Mouse (Mus musculus): Measurements from ENCODE around the gene Btbd35f1. TPM values are rescaled to one million over a fixed set of nuclear protein-coding genes. Genes with fewer than 3 reads are reported as not detected.
"Not testable (repeated sequence)": the region's sequence is repeated elsewhere in the genome, so short reads cannot be mapped to it uniquely, and the experiment has no call there.

The Btbd35f1 gene
- not detected for total RNA-seq (2021)
- long read RNA-seq, experiment 1: 0 reads
- long read RNA-seq, experiment 2: 0 reads

DNA sequence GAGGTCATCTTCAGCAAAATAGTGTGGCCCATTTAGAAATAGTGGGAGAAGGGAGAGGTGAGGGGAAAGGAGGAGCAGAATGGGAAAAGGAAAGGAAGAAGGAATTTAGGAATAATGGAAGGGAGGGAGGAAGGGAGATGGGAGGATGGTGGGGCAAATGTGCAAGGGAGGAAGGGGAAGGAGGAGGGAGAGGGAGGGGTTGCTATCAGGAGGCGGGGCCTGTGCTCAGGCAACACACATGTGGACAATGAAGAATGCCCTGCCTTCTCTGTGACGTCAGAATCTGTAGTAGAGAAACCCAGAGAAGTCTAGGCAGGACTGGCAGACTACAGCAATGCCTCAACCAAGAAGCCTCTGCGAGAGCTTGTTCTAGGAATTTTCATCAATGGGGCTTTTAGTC is at the start of gene Btbd35f1:
Gene Btbd35f1, plus strand, starts transcription at position 301 of the 400 bp plus-strand sequence.
- intact Hi-C loops (cut with DNase I); DNase-seq: not testable (repeated sequence)

DNA sequence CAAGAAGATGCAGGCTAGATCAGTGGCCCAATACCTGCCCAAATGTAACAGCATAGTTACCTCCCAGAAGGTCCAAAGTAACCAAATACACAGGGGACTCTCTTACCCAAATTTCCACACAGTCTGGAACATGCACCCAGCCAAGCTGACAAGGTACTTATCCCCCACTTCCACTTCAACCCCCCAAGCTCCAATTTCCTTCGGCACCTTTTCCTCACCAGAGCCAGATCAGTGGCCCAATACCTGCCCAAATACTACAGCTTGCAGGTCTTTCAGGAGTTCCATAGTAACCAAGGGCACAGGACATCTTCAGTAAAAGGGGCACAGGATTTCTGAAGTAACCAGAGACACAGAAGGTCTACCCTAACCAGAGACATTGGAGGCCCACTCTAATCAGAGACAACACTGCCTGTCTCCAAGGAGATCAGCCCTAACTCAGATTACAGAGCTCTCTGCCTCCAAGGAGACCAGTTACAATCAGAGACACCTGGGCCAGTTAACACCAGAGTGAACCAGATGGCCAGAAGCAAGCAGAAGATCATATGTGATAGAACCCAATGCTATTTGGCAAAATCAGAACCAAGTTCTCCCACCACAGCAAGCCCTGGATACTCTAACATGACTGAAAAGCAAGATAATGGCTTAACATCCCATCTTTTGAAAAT is 31.2 kb downstream of the Btbd35f1 start:
- DNase-seq; intact Hi-C loops (cut with DNase I): not testable (repeated sequence)

DNA sequence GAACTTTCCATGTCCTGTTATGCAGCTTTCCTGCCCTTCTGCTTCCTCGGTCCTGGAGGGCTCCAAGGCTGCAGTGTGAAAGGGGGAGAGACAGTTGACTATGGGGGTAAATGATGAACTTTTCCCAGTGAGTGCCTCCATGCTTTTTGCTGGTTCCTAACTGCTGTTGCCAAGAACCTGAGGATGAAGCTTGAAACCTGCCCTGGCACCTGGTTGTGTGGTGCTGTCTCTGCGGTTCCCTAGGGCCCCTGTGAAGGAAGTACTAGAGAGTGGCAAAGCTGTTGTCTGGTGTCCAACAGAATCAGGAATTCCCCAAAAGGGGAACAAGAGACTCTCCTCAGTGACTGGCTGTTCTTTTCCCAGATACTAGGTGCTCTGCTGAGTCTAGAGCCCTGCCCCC is 41.2 kb downstream of the Btbd35f1 start:
- intact Hi-C loops (cut with DNase I); DNase-seq: not testable (repeated sequence)

DNA sequence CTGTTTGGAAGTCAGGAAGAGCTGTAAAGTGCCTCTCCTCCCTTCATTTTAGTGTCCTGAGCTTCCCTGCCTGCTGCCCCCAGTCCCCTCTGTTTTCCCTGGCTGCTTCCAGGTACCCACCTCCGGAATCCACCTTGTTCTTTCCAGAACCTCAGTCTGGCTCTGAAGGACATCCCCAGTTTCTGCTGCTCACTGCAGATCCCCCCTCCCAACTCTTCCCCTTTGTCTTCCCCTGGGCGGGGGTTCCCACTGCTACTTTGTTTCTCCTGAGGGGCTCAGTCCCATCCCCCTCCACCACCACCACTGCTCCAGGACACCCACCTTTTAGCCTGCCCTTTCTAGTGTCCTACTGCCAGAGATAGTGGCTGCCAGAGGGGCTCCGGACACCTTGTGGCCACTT is 41.6 kb downstream of the Btbd35f1 start:
- intact Hi-C loops (cut with DNase I); DNase-seq: not testable (repeated sequence)

Other genes starting within 250 kb of the Btbd35f1 start
- gene Gm5926, start 90.7 kb downstream of the Btbd35f1 start, total RNA-seq (2021): not detected
- not detected for gene Btbd35f21, start 166.1 kb downstream of the Btbd35f1 start, total RNA-seq (2021)